Mouse (Mus musculus): ENCODE measurements around the gene Tac4. TPM values are rescaled to one million over a fixed set of nuclear protein-coding genes. Genes with fewer than 3 reads are reported as not detected.

Tac4 gene
- polyA plus RNA-seq, 1 experiment from 2014 or later, result not detected

DNA sequence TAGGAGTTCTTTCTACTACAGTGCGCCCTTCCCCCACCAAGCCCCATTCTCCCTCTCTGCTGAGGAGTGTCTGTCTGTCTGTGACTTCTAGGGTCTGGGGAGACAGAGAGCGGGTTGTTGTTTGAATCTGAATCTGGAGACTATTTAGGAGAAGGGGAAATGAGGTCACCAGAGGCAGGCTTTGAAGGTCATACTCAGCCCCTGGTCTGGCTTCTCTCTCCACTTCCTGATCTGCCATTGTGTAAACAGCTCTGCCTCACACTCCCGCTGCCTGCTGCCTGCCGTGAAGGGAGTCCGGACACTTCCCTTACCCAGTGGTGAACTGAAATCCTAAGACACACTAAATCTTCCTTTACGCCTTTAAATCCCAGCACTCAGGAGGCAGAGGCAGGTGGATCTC lies 22.9 kb upstream of the Tac4 start:
- Histone ChIP-seq H3K27me3 (peaks cover 13% of the 10 kb centered on the region; the same call in 1 of the 2 replicates), H3K4me2 (no peak overlapping the region), H3K36me3 (no peaks in the 10 kb centered on the region), H3K9ac (no peak overlapping the region), H3K4me1 (replicated peaks) (0 out of 2 replicates have a peak, but pooled peaks cover 3% of the 10 kb centered on the region), H3K27ac (no peak overlapping the region), H3K9me3 (replicated peaks) (no peaks in the 10 kb centered on the region), H3K4me3 (replicated peaks) (no peak overlapping the region)
- ATAC-seq (ENCODE audit: low read depth) (no peak), DNase-seq (no peak)
- 47% methylated on average over 6 of the region's 6 CpGs for WGBS (ENCODE audit: insufficient replicate concordance)

DNA sequence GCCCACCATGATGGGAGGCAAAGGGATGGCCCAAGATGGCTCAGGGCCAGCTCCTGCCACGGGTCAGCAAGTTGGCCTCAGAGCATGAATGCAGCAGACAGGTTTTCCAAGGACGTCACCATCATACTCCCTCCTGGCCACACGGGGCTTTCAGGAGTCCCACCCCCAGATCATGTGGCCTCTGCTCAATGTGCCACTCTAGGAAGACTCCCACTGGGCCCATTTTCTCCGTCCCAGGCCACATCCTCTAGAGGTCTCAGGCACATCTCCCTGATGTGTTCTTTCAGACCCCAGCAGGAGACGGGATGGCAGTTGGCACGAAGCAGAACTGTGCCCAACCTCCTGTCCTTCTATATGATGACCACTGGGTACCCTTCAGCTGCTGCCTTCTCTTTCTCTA lies 18.7 kb upstream of the Tac4 start:
- Histone ChIP-seq H3K4me1 (replicated peaks) (0 out of 2 replicates have a peak, but pooled peaks cover 3% of the 10 kb centered on the region), H3K27me3 (no peaks in the 10 kb centered on the region), H3K4me3 (replicated peaks) (no peak overlapping the region), H3K9me3 (replicated peaks) (no peaks in the 10 kb centered on the region), H3K4me2 (no peak overlapping the region), H3K27ac (no peak overlapping the region), H3K9ac (no peak overlapping the region), H3K36me3 (no peaks in the 10 kb centered on the region)
- 53% methylated on average over 6 of the region's 6 CpGs for WGBS (ENCODE audit: insufficient replicate concordance)
- no peak for DNase-seq
- ATAC-seq (ENCODE audit: low read depth), result no peak

DNA sequence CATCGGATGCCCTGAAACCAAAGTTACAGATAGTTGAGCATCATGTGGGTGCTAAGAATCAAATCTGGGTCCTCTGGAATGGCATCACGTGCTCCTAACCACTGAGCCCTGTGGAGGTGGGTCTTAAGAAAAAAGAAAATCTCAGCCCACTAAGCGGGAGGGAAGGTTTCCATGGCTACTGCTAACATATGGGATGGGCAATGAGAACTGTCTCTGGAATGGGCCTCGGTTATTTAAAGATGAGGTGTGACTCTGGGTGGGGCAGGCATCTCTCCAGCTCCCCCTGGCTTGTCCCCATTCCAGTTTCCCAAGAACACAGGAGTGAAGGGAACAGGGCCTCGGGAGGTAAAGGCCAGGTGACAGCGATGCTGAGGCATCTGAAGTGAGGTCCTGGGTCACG lies 15.9 kb upstream of the Tac4 start:
- Histone ChIP-seq H3K9me3 (replicated peaks) (no peaks in the 10 kb centered on the region), H3K36me3 (no peaks in the 10 kb centered on the region), H3K4me2 (no peak overlapping the region), H3K9ac (no peak overlapping the region), H3K4me3 (replicated peaks) (no peak overlapping the region), H3K27ac (no peak overlapping the region), H3K27me3 (no peaks in the 10 kb centered on the region), H3K4me1 (replicated peaks) (0 out of 2 replicates have a peak, but pooled peaks cover 4% of the 10 kb centered on the region)
- ATAC-seq (ENCODE audit: low read depth), result no peak
- no peak for DNase-seq
- WGBS (ENCODE audit: insufficient replicate concordance), result 57% methylated on average over 7 of the region's 7 CpGs

DNA sequence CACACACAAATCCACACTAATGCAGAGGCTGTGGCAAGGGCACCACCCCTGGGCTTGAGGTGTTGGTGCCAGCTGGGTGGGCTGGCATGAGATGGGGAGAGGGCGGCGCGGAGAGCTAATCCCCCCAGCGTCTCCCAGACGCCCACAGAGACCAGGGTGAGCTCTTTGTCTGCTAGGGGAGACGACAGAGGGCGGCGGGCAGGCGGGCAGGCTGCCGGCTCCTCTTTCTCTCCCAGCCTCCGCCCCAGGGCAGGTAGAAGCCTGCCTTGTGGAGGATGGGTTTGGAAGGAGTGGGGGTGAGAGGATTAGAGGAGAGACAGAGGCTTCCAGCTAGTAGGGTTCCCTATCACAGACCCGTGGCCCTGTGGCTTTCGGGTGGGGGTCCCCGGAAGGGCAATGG lies 14.3 kb upstream of the Tac4 start:
- no peak for ATAC-seq (ENCODE audit: low read depth)
- no peak overlapping the region for H3K4me2 ChIP-seq
- H3K4me3 ChIP-seq (replicated peaks), result no peak overlapping the region
- DNase-seq, result no peak
- no peaks in the 10 kb centered on the region for H3K27me3 ChIP-seq
- no peaks in the 10 kb centered on the region for H3K36me3 ChIP-seq
- peaks cover 9% of the 10 kb centered on the region; the same call in 1 of the 2 replicates for H3K4me1 ChIP-seq (replicated peaks)
- H3K27ac ChIP-seq, result no peak overlapping the region
- WGBS (ENCODE audit: insufficient replicate concordance), result 72% methylated on average over 14 of the region's 14 CpGs
- H3K9ac ChIP-seq, result no peak overlapping the region
- H3K9me3 ChIP-seq (replicated peaks), result no peaks in the 10 kb centered on the region

DNA sequence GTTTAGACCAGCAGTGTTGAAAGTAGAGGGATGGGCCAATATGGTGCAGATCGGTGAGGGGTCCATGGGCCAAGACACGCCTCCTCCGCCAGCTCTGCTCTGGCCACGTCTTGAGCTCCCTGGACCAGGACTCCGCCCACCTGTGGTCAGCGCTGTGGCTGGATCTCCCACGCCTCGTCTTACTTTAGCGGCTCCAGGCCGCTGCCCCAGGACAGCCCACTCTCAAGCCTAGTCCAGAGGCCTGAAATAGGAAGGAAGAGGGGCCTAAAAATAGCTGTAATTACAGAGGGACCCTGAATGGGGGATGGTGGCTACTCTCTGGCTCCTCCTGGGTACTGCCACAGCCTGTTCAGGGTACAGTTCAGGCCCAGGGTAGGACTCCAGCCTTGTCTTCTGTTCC lies 11.2 kb upstream of the Tac4 start:
- DNase-seq (no peak), ATAC-seq (ENCODE audit: low read depth) (no peak)
- H3K9ac ChIP-seq, result no peak overlapping the region
- H3K4me3 ChIP-seq (replicated peaks), result no peak overlapping the region
- no peak overlapping the region for H3K4me2 ChIP-seq
- no peaks in the 10 kb centered on the region for H3K9me3 ChIP-seq (replicated peaks)
- H3K4me1 ChIP-seq (replicated peaks), result peaks cover 13% of the 10 kb centered on the region; the same call in 1 of the 2 replicates
- H3K27ac ChIP-seq, result no peak overlapping the region
- 13% methylated on average over 10 of the region's 10 CpGs for WGBS (ENCODE audit: insufficient replicate concordance)
- no peaks in the 10 kb centered on the region for H3K27me3 ChIP-seq
- H3K36me3 ChIP-seq, result no peaks in the 10 kb centered on the region

DNA sequence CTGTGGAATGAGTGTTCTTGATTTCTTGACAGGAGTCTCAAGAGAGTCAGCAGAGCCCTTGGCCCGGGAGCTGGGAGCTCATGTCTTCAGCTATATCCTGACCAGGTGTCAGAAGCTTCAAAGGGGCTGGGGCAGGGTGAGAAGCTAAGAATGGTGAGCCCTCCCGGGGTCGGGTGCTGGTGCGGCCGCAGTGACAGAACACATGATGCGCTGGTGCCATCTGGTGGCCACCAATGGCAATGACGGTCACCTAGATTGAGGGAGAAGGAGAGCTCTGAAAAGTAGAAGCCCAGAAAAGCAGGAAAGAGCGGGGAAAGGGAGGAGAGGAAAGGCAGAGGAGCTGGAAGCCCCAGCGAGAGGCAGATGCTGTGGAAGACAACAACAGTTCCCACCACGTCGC lies 10.0 kb upstream of the Tac4 start:
- no peak overlapping the region for H3K4me3 ChIP-seq (replicated peaks)

DNA sequence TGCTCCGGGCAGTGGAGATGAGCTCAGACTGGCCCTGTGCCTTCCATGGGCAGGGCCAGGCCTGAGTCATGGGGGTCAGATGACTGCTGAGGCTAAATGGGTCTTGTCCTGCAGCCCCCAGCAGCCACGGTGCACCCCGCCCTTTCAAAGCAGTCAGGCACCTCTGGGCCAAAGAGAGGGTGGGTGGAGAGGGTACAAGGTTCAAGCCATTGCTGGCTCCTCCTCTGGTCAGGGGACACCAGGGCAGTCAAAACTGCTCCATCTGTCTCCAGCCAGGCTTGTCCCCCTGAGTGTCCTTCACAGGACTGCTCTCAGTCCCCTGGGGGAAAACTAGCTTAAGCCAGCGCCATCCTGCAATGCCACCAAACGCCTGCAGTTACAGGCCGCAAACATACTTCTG lies 9.2 kb upstream of the Tac4 start:
- H3K4me2 ChIP-seq, result no peak overlapping the region
- H3K27me3 ChIP-seq, result 0 out of 2 replicates have a peak, but pooled peaks cover 4% of the 10 kb centered on the region
- peak overlapping the region; percentile 53; the same call in 1 of the 2 replicates for H3K27ac ChIP-seq
- no peak overlapping the region for H3K4me3 ChIP-seq (replicated peaks)
- ATAC-seq (ENCODE audit: low read depth), result peak; percentile 75
- peaks cover 13% of the 10 kb centered on the region; the same call in 1 of the 2 replicates for H3K4me1 ChIP-seq (replicated peaks)
- WGBS (ENCODE audit: insufficient replicate concordance), result 73% methylated on average over 6 of the region's 6 CpGs
- H3K9ac ChIP-seq, result no peak overlapping the region
- no peaks in the 10 kb centered on the region for H3K9me3 ChIP-seq (replicated peaks)
- no peak for DNase-seq
- H3K36me3 ChIP-seq, result no peaks in the 10 kb centered on the region

More for the DNA sequence above, 10.0 kb upstream of the Tac4 start:
- peak overlapping the region; percentile 39 for H3K27ac ChIP-seq
- ATAC-seq (ENCODE audit: low read depth) (no peak), DNase-seq (peak; percentile 42)
- H3K4me2 ChIP-seq, result no peak overlapping the region
- no peak overlapping the region for H3K9ac ChIP-seq
- peaks cover 13% of the 10 kb centered on the region; the same call in 1 of the 2 replicates for H3K4me1 ChIP-seq (replicated peaks)
- no peaks in the 10 kb centered on the region for H3K36me3 ChIP-seq
- H3K9me3 ChIP-seq (replicated peaks), result no peaks in the 10 kb centered on the region
- WGBS (ENCODE audit: insufficient replicate concordance), result 6% methylated on average over 11 of the region's 11 CpGs
- no peaks in the 10 kb centered on the region for H3K27me3 ChIP-seq

DNA sequence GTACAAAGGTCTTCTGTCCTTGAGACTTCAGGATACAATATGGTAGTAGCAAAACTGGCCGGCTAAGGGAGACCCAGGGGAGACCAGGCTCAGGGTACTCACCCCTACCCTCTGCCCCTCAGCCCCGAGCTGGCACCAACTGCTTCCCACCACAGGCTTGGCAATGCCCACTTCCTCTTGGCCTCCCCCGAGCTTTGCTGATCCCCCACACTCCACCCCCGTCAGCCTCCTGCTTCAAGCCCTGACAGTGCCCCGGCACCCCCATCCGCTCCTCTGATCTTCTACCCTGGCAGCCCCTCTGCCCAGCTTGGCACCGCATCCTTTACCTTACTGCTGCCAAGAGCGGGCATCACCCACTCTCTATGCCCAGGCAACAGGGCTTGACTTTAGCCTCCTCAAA lies 7.2 kb upstream of the Tac4 start:
- Histone ChIP-seq H3K36me3 (no peaks in the 10 kb centered on the region), H3K27ac (no peak overlapping the region), H3K4me3 (replicated peaks) (no peak overlapping the region), H3K4me1 (replicated peaks) (peaks cover 26% of the 10 kb centered on the region), H3K4me2 (no peak overlapping the region), H3K27me3 (peaks cover 9% of the 10 kb centered on the region), H3K9me3 (replicated peaks) (no peaks in the 10 kb centered on the region), H3K9ac (no peak overlapping the region)
- no peak for DNase-seq
- ATAC-seq (ENCODE audit: low read depth), result no peak
- WGBS (ENCODE audit: insufficient replicate concordance), result 64% methylated on average over 8 of the region's 8 CpGs

DNA sequence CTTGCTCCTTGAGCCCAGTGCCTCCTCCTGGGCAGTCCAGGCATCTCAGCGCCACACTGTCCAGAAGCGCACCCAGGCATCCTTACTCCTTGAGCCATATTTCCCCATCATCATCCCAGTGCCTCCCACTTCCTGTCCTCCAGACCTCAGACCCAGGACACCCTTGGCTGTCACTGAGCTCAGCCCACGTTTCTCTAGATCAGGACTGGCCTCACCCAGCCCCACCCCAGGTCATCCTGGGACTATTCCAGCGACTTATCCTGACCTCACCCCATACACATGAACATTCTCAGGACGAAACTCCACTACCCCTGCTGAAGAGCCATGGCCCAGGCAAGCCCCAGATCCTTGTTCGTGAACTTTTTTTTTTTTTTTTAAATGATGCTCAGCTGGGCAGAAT lies 5.6 kb upstream of the Tac4 start:
- H3K27me3 ChIP-seq, result peaks cover 23% of the 10 kb centered on the region

DNA sequence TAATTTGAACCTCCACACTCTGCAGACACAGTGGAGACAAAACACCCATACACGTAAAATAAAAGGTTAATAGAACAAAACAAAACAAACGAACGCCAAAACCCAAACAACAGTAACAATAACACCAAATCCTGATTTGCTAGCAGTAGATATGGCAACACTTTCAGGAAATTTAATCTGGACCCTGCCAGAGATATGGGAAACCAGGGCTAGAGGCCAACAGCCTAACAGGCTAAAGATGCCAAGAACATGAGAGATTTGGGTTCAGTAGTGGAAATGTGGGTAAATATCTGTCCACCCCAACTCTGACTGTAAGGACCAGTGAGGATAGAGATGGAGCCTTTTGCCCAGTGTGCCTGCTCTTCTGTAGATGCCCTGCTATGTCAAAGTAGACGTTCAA lies 3.4 kb upstream of the Tac4 start:
- ATAC-seq (ENCODE audit: low read depth), result no peak
- H3K4me3 ChIP-seq (replicated peaks), result no peak overlapping the region

More for the DNA sequence above, 5.6 kb upstream of the Tac4 start:
- no peak overlapping the region for H3K27ac ChIP-seq
- H3K9me3 ChIP-seq (replicated peaks), result no peaks in the 10 kb centered on the region
- peaks cover 35% of the 10 kb centered on the region for H3K4me1 ChIP-seq (replicated peaks)
- ATAC-seq (ENCODE audit: low read depth) (no peak), DNase-seq (no peak)
- no peak overlapping the region for H3K4me3 ChIP-seq (replicated peaks)
- no peak overlapping the region for H3K4me2 ChIP-seq
- no peak overlapping the region for H3K9ac ChIP-seq
- no peaks in the 10 kb centered on the region for H3K36me3 ChIP-seq
- WGBS (ENCODE audit: insufficient replicate concordance), result 62% methylated on average over 6 of the region's 6 CpGs

DNA sequence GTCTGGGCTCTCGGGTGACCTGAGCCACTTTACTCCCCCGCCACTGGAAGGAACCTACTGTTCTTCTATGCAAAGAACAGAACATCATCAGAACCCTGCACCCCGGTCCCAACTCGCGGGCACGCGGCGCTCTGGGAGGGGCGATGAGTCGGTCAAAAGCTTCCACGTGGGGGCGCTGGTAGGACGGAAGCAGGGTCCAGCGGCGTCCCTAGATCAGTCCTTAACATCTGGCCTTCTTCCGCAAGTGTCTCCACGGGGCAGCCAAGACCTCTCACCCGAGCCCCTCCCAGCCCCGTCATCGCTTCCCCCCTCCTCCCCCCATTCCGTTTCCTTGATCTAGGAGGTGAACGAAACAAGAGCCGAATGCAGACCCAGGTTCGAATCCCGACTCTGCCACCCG lies 2.8 kb upstream of the Tac4 start:
- H3K27me3 ChIP-seq, result peaks cover 33% of the 10 kb centered on the region
- peak; percentile 62 for ATAC-seq (ENCODE audit: low read depth)
- no peaks in the 10 kb centered on the region for H3K9me3 ChIP-seq (replicated peaks)
- peak overlapping the region; percentile 58 for H3K27ac ChIP-seq
- peak overlapping the region; percentile 94 for H3K4me2 ChIP-seq
- peak overlapping the region; percentile 67 for H3K4me3 ChIP-seq (replicated peaks)
- no peaks in the 10 kb centered on the region for H3K36me3 ChIP-seq
- H3K4me1 ChIP-seq (replicated peaks), result peaks cover 29% of the 10 kb centered on the region
- DNase-seq, result peak; percentile 68
- peak overlapping the region; percentile 75 for H3K9ac ChIP-seq
- WGBS (ENCODE audit: insufficient replicate concordance), result under 1% methylated on average over 26 of the region's 26 CpGs

More for the DNA sequence above, 3.4 kb upstream of the Tac4 start:
- Histone ChIP-seq H3K27ac (no peak overlapping the region), H3K4me2 (peak overlapping the region; percentile 94), H3K4me1 (replicated peaks) (peaks cover 29% of the 10 kb centered on the region), H3K9ac (no peak overlapping the region), H3K9me3 (replicated peaks) (no peaks in the 10 kb centered on the region), H3K36me3 (no peaks in the 10 kb centered on the region), H3K27me3 (peaks cover 33% of the 10 kb centered on the region)
- DNase-seq, result no peak
- 48% methylated on average over 4 of the region's 4 CpGs for WGBS (ENCODE audit: insufficient replicate concordance)

DNA sequence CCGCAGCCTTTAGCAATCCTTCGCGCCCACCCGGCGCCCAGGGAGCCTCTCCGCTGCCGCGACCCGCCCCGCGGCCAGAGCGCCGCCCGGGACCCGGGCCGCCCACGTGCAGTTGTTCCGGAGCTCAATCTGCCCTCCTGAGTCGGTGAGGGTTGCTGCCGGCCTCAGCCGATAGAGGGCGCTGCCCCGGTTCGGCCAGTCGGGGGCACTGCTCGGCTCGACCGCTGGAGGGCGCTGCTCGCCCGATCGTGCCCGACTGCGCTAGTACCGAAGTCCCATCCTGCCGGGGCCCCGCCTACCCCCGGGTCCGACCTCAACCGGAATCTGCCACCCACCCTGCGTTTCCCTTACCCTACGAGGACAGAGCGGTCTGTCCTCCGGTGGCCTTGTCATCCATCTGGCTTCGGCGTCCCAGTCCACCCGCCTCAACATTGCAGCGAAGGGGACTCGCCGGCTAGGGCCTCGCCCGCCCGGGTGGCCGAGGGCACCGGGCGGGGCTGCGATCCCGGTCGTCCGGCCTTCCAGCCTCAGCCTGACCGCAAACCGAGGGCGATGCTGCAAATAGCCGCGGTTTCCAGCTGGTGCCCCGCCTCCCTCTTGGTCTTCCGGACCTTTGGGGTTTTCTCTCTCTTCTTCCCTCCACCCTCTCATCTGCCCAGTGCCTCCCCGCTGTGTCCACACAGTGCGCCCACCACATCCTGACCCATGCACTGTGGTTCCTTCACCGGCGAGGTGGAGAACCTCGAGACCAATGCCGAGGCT lies 2.1 kb upstream of the Tac4 start:
- DNase-seq (peak; percentile 78), ATAC-seq (ENCODE audit: low read depth) (peak; percentile 67)
- H3K27me3 ChIP-seq, result peaks cover 33% of the 10 kb centered on the region
- H3K4me2 ChIP-seq, result peak overlapping the region; percentile 94
- no peaks in the 10 kb centered on the region for H3K9me3 ChIP-seq (replicated peaks)
- H3K36me3 ChIP-seq, result no peaks in the 10 kb centered on the region
- peak overlapping the region; percentile 67 for H3K4me3 ChIP-seq (replicated peaks)
- peak overlapping the region; percentile 75 for H3K9ac ChIP-seq
- H3K27ac ChIP-seq, result peak overlapping the region; percentile 58
- under 1% methylated on average over 73 of the region's 73 CpGs for WGBS (ENCODE audit: insufficient replicate concordance)
- H3K4me1 ChIP-seq (replicated peaks), result peaks cover 29% of the 10 kb centered on the region
